Mouse (Mus musculus) forebrain, postnatal 0 days (tissue): ENCODE data around the gene Cux1. TPM values are rescaled to one million over a fixed set of nuclear protein-coding genes. Genes with fewer than 3 reads are reported as not detected.

Experiments
- ATAC-seq: fragments of 200-750 bp; cut with Nextera tagmentation; 2 replicates; pipeline ENCODE4 v1.8.0; 2017; ENCODE audit warnings: mild to moderate bottlenecking, moderate library complexity
- DNase-seq: peaks from one replicate; pipeline ENCODE4 v3.0.0-alpha.2; 2015
- H3K27ac ChIP-seq: fragments of 300-500 bp; sonication (generic); 2 replicates; pipeline ENCODE4 v1.5.1; 2014; ENCODE audit warnings: low read depth, mild to moderate bottlenecking, antibody characterized with exemption, low read length, moderate library complexity, mixed read lengths
- H3K27me3 ChIP-seq: fragments of 300-500 bp; sonication (generic); 2 replicates; pipeline ENCODE4 v1.6.1; 2014; ENCODE audit warnings: mild to moderate bottlenecking, low read length, mixed read lengths; ENCODE audit not compliant: insufficient read depth
- H3K36me3 ChIP-seq: fragments of 300-500 bp; sonication (generic); 2 replicates; pipeline ENCODE4 v1.6.1; 2014; ENCODE audit warnings: mild to moderate bottlenecking, moderate library complexity; ENCODE audit not compliant: insufficient read depth
- H3K4me1 ChIP-seq: fragments of 300-500 bp; sonication (generic); 2 replicates; pipeline ENCODE4 v1.6.1; 2014; ENCODE audit warnings: antibody characterized with exemption; ENCODE audit not compliant: insufficient read depth
- H3K4me2 ChIP-seq: fragments of 300-500 bp; sonication (generic); 2 replicates; pipeline ENCODE4 v1.6.1; 2014; ENCODE audit warnings: low read depth, mild to moderate bottlenecking, moderate library complexity
- H3K4me3 ChIP-seq: fragments of 300-500 bp; sonication (generic); 2 replicates; pipeline ENCODE4 v1.5.1; 2014; ENCODE audit warnings: low read depth, low read length, mixed read lengths
- H3K9ac ChIP-seq: fragments of 300-500 bp; sonication (generic); 2 replicates; pipeline ENCODE4 v1.6.1; 2014; ENCODE audit warnings: mild to moderate bottlenecking
- H3K9me3 ChIP-seq: fragments of 300-500 bp; sonication (generic); 2 replicates; pipeline ENCODE4 v1.6.1; 2016; ENCODE audit warnings: low read length
- CTCF ChIP-seq: sonication (generic); IDR thresholded peaks from 2 replicates; pipeline ENCODE4 v1.5.1; 2016; ENCODE audit warnings: antibody characterized with exemption, control low read depth, low read depth
- WGBS: fragments of 180-500 bp; shearing (Covaris S2); extraction: QIAGEN DNeasy Blood & Tissue Kit; methylation state at CpG from one replicate; pipeline ENCODE4 v1.1.7; 2014; 5-methylcytosine and 5-hydroxymethylcytosine counted together
- polyA plus RNA-seq: library from polyadenylated mRNA; unstranded; fragments of >200 nt; fragmentation: Nextera tagmentation; extraction: Ambion mirVana; gene quantifications from 2 replicates; pipeline ENCODE4 v1.2.1, GENCODE M21; 2015
- total RNA-seq: library from RNA; depleted of rRNA; stranded (reverse); fragments of >200 nt; gene quantifications from 2 replicates; pipeline ENCODE4 v1.2.3, GENCODE M21; 2014

The Cux1 gene
- total and polyA plus RNA-seq, 2 experiments from 2014 or later, result 86.0 to 141 TPM

DNA sequence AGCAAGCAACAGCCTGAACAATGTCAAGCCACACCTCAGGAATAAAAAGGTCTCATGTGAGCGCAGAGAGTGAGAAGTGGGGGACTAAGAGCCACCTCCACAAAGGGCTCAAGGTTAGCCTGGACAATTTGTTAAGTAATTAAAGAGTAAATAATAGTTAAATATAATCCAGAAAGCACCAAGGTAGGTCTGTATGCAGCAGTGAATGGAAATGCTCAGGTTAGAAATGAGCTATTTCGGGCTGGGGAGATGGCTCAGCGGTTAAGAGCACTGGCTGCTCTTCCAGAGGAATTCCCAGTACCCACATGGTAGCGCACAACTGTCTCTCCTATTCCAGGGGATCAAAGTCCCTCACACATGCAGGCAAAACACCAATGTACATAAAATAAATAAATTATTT, 59.7 kb downstream of the Cux1 start:
- H3K4me1 ChIP-seq, result no peaks in the 10 kb centered on the region
- DNase-seq (no peak), ATAC-seq (no peak)
- no peak overlapping the region for H3K4me2 ChIP-seq
- no peak overlapping the region for H3K9ac ChIP-seq
- no peaks in the 10 kb centered on the region for H3K27me3 ChIP-seq
- no peaks in the 10 kb centered on the region for H3K9me3 ChIP-seq
- no peak overlapping the region for H3K27ac ChIP-seq
- TF ChIP-seq CTCF, result no peak
- no peak overlapping the region for H3K4me3 ChIP-seq
- 94% methylated on average over 4 of the region's 4 CpGs for WGBS
- H3K36me3 ChIP-seq, result no peaks in the 10 kb centered on the region

DNA sequence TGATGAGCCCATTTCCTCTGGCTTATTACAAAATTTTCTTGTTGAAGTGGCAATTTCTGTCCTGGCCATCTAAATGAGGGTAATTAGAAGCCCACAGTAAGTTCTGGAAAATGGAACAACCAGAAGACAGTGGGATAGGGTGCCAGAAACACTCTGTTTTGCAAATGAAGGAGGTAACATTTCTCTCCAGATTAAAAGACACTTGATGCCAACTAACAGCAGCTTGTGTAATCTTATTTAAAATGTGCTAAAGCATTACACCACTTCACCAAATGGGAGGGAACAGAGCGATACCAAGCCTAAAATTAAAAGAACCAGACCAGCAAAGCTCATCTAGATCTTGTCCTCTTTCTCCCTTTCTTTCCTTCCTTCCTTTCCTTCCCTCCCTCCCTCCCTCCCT, 61.0 kb downstream of the Cux1 start:
- Histone ChIP-seq H3K4me1 (peaks cover 3% of the 10 kb centered on the region; the same call in 1 of the 2 replicates), H3K36me3 (no peaks in the 10 kb centered on the region), H3K9ac (no peak overlapping the region), H3K4me3 (no peak overlapping the region), H3K4me2 (no peak overlapping the region), H3K27me3 (no peaks in the 10 kb centered on the region), H3K27ac (0 out of 2 replicates have a peak overlapping the region, but pooled peaks have one; percentile 29), H3K9me3 (no peaks in the 10 kb centered on the region)
- WGBS, result 39% methylated on average over 1 of the region's 1 CpGs
- no peak for TF ChIP-seq CTCF
- peak; percentile 45 for DNase-seq
- ATAC-seq, result no peak; the same call in 1 of the 2 replicates

GRCm38 (mm10) chr5:136502491-136503086, 64.7 kb downstream of the Cux1 start:
- no peaks in the 10 kb centered on the region for H3K9me3 ChIP-seq
- no peak overlapping the region for H3K9ac ChIP-seq
- ATAC-seq (no peak), DNase-seq (no peak)
- TF ChIP-seq CTCF, result no peak
- no peaks in the 10 kb centered on the region for H3K27me3 ChIP-seq
- no peak overlapping the region for H3K4me3 ChIP-seq
- H3K4me1 ChIP-seq, result peaks cover 13% of the 10 kb centered on the region; the same call in 1 of the 2 replicates
- 73% methylated on average over 5 of the region's 5 CpGs for WGBS
- H3K4me2 ChIP-seq, result no peak overlapping the region
- H3K36me3 ChIP-seq, result no peaks in the 10 kb centered on the region
- H3K27ac ChIP-seq, result no peak overlapping the region

DNA sequence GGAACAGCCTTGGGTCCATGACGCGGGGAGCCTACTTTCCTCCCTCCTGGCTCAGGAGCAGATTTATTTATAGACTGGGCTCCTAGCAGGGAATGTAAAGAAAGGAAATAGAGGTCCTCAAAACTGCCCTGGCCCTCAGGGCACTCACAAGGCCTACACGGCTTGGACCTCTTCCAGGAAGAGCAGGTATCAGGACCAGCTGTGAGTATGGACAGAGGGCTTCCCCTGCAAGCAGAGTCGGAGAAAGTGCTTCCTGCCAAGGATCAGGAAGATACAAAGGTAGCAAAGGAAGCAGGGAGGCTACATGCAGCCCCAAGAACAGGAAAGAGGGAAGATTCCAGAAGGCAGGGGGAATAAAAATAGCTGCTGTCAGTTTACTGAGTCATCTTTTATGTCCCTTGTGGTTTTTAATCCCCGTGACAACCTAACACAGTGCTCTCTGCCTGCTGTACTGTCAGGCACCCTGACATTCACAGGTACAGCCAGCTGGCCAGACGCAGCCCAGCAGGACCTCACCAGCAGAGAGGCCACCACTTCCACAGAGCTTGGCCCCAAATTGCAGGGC, 66.9 kb downstream of the Cux1 start:
- Histone ChIP-seq H3K4me1 (peaks cover 13% of the 10 kb centered on the region; the same call in 1 of the 2 replicates), H3K4me3 (no peak overlapping the region), H3K27ac (no peak overlapping the region), H3K9ac (no peak overlapping the region), H3K36me3 (no peaks in the 10 kb centered on the region), H3K4me2 (no peak overlapping the region), H3K27me3 (no peaks in the 10 kb centered on the region), H3K9me3 (no peaks in the 10 kb centered on the region)
- no peak for TF ChIP-seq CTCF
- ATAC-seq (no peak), DNase-seq (no peak)
- 61% methylated on average over 6 of the region's 6 CpGs for WGBS

DNA sequence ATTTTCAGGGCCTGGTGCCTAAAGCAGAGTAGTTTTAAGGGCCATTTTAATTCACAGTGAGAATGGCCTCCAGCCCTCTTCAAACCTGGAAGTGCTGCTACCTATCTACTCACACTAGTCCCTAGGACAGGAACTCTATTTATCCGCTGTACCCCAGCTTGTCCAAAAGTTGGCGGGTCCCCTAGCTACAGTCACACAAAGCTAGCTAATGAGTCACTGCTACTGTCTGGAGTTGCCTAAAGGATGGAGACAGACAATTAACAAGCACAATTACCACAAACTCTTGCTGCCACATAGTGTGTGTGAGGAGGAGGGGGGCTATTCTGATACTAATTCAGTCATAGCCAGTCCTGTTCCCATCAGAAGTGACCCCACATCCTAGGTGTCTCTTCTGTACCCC, 68.0 kb downstream of the Cux1 start:
- H3K4me2 ChIP-seq, result no peak overlapping the region
- no peaks in the 10 kb centered on the region for H3K36me3 ChIP-seq
- no peak overlapping the region for H3K27ac ChIP-seq
- TF ChIP-seq CTCF, result no peak
- DNase-seq (no peak), ATAC-seq (no peak)
- WGBS, result 51% methylated on average over 2 of the region's 2 CpGs
- H3K27me3 ChIP-seq, result no peaks in the 10 kb centered on the region
- no peak overlapping the region for H3K4me3 ChIP-seq
- no peaks in the 10 kb centered on the region for H3K9me3 ChIP-seq
- H3K4me1 ChIP-seq, result peaks cover 13% of the 10 kb centered on the region; the same call in 1 of the 2 replicates
- H3K9ac ChIP-seq, result no peak overlapping the region

DNA sequence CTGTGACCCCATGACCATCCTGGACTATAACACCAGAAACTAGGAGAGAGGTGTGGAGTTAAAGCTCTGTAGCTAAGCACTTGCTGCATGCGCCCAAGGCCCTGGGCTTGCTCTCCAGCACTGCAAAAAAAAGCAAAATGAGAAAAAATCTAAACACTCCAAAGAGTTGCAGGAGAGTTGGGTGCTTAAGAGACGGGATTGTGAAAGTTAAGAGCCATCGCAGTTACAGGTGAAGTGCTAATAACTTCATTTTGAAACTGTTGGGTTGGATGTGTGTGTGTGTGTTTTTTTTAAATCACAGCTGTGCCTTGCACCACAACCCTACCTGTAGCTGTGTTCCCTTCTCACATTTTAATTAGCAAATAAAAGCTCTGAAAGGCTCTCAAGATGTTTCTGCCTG, 68.5 kb downstream of the Cux1 start:
- peaks cover 13% of the 10 kb centered on the region; the same call in 1 of the 2 replicates for H3K4me1 ChIP-seq
- H3K9me3 ChIP-seq, result no peaks in the 10 kb centered on the region
- no peak overlapping the region for H3K4me3 ChIP-seq
- WGBS, result 91% methylated on average over 3 of the region's 3 CpGs
- H3K36me3 ChIP-seq, result no peaks in the 10 kb centered on the region
- TF ChIP-seq CTCF, result no peak
- no peak overlapping the region for H3K9ac ChIP-seq
- no peak overlapping the region for H3K4me2 ChIP-seq
- no peak for DNase-seq
- no peak for ATAC-seq
- no peaks in the 10 kb centered on the region for H3K27me3 ChIP-seq
- no peak overlapping the region for H3K27ac ChIP-seq

DNA sequence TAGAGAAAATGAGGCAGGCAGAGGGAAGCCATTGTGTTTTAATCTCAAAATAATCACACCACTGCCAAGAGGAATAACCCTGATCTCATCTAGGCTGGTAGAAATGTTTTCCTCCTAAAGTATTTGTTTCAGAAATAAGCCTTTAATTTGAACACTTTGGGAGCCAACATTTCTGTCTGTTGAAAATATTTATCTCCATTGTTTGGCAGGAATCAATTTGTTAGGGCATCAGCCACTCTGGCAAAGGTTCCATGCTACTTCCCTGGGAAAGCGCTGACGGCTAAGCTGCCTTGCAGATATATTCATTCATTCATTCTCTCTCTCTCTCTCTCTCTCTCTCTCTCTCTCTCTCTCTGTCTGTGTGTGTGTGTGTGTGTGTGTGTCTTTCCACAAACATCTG, 70.0 kb downstream of the Cux1 start:
- Histone ChIP-seq H3K9ac (no peak overlapping the region), H3K27ac (no peak overlapping the region)
- no peak for TF ChIP-seq CTCF

More for the DNA sequence above, 70.0 kb downstream of the Cux1 start:
- H3K4me2 ChIP-seq, result no peak overlapping the region
- no peak overlapping the region for H3K4me3 ChIP-seq
- peaks cover 13% of the 10 kb centered on the region; the same call in 1 of the 2 replicates for H3K4me1 ChIP-seq
- no peak for ATAC-seq
- H3K36me3 ChIP-seq, result no peaks in the 10 kb centered on the region
- WGBS, result 32% methylated on average over 2 of the region's 2 CpGs
- no peaks in the 10 kb centered on the region for H3K27me3 ChIP-seq
- DNase-seq, result peak; percentile 35
- H3K9me3 ChIP-seq, result no peaks in the 10 kb centered on the region
